Mouse (Mus musculus) common myeloid progenitor, adult 5-6 weeks (primary cell): Measurements from ENCODE around the gene Spdye4c. TPM values are rescaled to one million over a fixed set of nuclear protein-coding genes. Genes with fewer than 3 reads are reported as not detected.

ENCODE experiments used
- ATAC-seq: replicated peaks from 2 replicates; pipeline ENCODE4 v1.8.0; 2016; ENCODE audit warnings: low read depth, mild to moderate bottlenecking, moderate TSS enrichment, inconsistent platforms; ENCODE audit not compliant: poor library complexity, severe bottlenecking
- total RNA-seq: library from RNA; stranded (forward); fragments of 200-1000, 187-1606 nt; gene quantifications from 2 replicates; pipeline ENCODE4 v1.2.3, GENCODE M21; 2017

Gene Spdye4c
- not detected in 2 replicates for total RNA-seq

DNA sequence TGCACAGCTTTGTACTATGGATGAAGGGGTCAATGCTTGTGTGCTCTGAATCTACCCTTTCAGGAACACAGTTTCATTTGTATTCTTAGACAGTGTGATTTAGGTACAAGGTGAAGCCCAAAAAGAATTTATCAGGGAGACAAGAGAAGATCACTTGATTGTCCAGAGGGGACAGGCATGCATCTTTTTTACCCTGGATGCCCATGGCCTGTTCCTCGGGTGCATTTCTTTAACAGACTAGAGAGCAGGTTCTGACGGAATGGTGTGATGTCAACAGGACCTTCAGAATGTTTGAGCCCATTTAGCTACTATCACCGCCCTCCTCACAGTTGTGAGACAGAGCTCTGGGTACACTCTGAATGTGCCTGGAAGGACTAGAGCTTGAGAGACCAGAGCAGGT is at the start of gene Spdye4c:
Spdye4c (plus strand) TSS at position 301 of the 400 bp plus-strand sequence.
- ATAC-seq: no peak

DNA sequence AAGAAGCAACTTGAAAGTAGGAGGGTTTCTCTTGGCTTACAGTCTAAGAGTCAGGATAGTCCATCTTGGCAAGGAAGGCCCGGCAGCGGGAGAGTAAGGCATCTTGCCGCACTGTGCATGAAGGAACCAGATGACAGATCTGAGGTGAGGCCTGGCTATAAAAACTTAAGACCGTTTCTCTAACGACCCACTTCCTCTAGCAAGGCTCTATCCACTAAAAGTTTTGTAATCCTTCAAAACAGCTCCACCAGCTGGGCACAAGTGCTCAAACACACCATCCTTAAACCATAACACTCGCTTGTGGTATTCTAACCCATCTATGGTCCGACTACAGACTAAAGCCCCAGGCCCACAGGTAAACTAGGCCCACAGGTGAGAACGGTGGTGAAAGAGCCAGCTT is 47.5 kb upstream of the Spdye4c start:
- ATAC-seq: peak; percentile 24; the same call in 1 of the 2 replicates

- ATAC-seq: peak; percentile 77
These were observed 46.4 kb upstream of the Spdye4c start for GRCm38 (mm10) chr2:128544421-128545137.

DNA sequence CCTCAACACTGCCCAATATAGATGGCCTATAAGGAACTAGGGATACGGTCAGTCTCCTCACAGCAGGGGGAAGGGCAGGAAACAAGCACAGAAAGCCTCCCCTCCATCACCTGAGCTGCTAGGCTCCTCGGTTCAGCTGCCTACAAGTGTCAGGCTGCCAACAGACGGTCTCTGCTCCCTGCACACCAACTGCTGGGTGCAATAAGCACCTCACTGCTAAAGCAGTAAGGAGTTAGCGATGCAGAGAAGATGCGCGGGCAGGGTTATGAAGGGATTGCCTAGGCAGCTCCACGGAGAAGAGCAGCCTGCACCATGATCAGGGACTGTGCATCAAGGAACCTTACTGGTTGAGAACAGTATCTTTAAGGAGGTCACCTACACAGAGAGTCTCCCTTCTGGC is 45.6 kb upstream of the Spdye4c start:
- ATAC-seq: no peak

DNA sequence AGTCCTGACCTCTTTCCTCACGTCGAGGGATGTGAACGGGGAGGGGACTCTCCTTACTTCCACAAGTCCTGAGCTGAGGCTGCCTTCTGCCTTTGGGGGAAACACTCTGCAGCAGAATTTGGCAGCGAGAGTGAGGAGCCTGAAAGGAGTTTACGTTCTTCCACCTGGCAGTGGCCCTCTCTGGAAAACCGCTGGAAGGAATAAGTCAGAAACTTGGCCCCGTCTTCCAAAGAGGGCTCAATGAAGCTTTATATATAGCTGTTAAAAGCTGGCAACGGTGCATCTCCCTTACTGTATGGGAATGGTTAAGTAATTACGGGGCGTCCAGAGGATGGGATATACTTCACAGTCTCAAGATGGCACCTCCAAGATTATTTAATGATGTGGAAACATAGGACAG is 43.9 kb upstream of the Spdye4c start:
- ATAC-seq: no peak

GRCm38 (mm10) chr2:128548262-128548661 is 42.7 kb upstream of the Spdye4c start:
- ATAC-seq: no peak

DNA sequence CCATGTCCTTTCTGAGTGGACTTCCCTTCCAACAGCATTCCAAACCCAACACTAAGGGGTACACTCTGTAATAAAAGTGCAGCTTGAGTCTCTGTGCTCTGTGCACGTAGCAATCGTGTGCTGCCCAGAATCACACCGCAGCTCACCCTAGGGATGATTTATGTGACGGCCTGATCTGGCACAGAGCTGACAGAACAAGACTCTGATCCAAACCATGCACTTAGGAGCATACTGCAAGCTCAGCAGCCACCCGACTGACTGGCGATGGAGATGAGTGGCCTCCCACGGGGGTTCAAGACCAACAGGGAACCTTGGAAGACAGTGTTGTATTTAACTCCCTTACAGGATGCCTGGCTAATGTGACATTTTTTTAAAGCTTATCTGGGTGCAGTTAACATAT is 41.4 kb upstream of the Spdye4c start:
- ATAC-seq: no peak

DNA sequence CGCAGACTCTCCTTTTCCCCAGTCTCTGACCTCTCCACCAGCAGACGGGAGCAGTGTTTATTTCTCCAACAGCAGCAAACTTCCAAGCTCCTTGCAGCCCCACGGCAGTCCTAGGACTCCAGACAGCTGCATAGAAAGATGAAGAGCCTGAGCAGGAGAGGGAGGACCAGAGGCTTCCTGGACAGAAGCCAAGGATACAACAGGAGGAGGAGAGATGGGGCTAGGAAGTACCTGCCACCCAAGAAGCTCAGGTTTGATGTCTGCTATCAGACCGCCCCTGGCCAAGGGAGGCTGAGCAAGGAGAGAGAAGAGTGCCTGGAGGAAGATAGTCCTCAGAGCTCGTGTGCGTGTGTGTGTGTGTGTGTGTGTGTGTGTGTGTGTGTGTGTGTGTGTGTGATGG is 41.0 kb upstream of the Spdye4c start:
- no peak for ATAC-seq

- ATAC-seq: no peak
These were observed 38.8 kb upstream of the Spdye4c start for GRCm38 (mm10) chr2:128552080-128552791.

DNA sequence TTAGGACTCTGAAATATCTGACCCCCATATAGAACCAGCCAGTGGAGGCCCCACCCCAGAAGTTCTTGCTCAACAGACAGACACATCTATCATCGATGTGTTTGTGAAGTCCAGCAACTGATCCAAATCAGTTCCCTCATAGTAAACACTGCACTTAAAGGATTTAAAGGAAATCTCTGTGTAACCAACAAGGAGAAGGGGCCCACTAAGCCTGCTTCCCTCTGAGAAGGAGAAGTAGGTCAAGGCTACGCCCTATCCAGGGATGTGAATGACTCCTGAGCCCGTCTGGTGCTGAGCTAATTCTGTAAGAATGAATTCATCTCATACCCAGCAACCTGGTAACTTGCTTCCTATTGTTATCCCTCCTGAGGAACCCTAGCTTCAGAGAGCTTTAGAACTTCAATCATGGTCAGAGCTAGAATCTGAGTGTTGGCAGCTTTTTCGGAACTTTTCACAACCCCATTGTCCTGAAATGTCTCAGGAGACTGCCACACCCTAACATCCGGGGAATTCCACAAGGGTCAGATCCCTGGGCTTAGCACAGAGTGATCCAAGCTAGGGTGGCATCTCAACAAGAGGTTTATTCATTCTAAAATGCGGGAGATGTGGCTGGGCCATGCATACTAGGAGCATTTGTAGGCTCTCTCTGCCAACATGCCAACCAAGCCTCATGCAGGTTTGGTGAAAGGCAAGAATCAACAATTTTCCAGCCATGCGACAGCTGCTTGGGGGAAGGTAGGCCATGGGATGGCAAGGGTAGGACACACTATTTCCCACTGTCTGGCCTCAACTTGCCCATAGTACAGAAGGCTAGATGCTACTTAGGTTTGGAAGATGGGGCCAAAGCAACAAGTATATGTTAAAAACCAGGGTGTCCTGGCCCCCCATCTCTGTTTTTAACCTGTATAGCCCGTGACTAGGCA is 38.0 kb upstream of the Spdye4c start:
- ATAC-seq: no peak

- no peak for ATAC-seq
These were observed 35.9 kb upstream of the Spdye4c start for GRCm38 (mm10) chr2:128555082-128555481.

- ATAC-seq: no peak
These were observed 26.8 kb upstream of the Spdye4c start for GRCm38 (mm10) chr2:128564195-128564594.

DNA sequence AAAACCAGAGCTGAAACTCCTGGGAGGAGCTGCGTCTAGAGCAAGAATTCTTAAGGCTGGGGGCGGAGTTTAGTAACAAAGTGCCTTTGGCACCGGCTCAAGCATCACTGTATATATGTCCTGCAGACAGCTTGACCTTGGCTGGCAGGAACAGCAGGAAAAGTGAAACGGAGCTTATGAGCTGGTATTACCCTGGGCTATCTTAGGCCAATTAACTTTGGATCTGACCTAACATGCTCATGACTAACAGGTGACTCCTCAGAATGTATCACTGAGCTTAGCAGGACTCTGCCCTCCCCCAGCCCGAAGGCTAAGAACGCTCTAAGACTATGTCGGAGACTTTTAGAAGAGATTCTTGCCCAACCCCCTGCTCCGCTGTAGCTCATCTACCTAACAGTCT is 25.1 kb upstream of the Spdye4c start:
- ATAC-seq: no peak

GRCm38 (mm10) chr2:128566304-128567147 is 24.5 kb upstream of the Spdye4c start:
- no peak for ATAC-seq

DNA sequence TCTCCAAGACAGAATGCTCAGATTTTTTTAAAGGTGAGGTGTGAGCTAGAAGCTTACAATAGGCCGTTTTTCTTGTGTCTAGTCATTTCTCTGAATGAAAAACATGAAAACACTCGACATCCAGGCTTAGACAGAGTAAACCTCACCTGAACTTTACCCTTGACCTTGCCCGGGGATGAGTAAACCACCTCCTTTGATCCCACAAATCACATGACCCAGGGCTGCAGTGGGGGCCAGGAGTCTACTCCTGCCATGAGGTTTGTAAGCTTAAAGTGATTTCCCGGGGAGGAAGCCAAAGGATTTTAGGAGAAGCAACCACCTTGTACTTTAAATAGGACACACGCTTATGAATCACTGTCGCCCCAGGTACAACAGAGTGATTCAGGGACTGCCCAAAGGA is 23.0 kb upstream of the Spdye4c start:
- no peak for ATAC-seq

DNA sequence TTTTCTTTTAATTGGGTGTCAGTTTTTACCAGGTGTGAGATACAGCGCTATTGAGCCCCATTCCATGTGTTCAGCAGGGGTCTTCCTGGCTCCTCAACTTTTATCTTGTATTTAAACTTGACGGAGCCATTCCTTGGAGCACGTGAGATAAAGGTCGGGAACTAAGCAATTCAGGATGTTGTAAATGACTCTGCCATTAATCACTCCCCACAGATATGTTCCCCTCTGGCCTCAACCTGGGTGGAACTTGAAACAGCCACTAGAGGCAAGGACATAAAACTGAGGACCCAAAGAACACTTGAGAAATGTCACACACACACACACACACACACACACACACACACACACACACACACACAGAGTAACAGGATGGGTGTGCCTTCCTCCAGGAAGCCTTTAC is 22.5 kb upstream of the Spdye4c start:
- no peak for ATAC-seq

DNA sequence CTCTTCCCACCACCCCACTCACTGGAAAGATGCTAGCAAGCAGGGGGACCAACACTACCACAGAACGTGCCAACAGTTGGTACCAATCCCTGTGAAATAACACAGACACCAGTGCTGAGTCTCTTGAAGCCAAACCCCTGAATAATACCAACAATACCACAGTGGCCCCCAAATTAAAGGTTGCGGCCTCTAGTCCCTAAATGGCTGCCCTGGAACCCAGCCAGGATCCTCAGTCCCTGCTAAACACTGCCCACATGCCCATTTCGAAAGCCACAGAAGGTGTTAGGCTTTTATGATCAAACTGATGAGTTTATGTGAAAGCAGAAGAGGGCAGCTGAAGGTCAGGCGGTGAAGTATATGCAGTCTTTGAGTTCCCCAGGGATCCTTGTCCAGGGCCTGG is 20.0 kb upstream of the Spdye4c start:
- ATAC-seq: no peak

DNA sequence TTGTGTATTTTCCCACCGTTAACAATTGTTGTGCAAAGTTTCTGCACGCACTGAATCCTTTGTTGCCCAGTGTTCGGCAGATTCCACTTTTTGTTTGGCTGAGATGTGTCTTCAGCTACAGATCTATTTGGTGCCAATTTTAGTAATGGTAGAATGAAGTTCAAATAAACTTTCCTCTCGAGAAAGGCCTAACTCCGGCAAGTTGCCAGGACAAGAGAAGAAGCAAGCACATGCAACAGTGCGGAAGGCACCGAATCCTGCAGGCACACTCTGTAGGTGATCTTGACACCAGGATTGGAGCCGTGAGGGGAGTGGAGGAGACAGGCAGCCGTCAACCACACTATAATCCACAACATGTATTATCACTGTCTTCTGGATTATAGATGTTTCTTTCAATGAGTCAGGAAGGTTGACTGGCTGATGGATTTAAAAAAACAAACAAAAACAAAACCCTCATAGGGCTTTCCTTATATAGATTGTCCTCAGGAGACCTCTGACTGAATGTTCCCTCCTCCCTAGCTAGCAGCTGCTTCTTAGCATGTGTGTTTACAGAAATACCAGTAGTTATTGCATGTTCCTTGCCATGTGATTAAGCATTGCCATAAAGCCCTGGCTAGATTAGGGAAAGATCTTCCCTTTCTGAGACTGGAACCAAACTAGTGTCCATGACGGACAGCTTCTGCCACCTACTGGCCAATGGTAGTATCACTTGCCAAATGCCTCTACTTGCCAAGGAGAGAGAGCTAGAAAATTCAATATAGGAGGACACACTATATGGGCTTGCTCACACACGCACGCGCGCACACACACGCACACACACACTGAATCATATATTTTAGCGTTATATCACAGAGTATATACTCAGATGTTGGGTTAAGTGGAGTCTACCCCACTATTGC is 18.0 kb upstream of the Spdye4c start:
- peak; percentile 86 for ATAC-seq

DNA sequence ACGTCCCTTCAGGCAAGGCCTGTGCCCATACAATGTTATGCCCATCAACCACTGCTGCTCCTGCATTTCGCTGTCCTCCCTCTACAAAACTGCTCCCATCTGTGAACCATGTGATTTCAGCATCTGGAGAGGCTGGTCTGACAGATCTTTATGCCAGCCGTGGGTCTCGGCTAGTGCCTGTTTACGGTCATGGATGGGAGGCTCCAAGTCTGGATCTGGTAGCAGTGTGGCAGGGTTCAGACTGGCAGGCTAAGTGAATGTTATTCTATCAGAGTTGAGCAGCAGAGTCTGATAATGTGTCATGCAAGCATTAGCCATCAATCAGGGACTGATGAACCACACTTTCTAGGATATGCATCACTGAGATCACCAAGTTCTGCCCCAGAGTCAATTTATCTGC is 8.1 kb upstream of the Spdye4c start:
- no peak for ATAC-seq
